Mouse (Mus musculus) retina, adult 2 months (tissue): Measurements from ENCODE around the gene Tomt.

ENCODE experiments used
- DNase-seq: peaks from one replicate; pipeline ENCODE4 v3.0.0-alpha.2; 2012; ENCODE audit warnings: low read depth, low spot score

Gene Tomt

DNA sequence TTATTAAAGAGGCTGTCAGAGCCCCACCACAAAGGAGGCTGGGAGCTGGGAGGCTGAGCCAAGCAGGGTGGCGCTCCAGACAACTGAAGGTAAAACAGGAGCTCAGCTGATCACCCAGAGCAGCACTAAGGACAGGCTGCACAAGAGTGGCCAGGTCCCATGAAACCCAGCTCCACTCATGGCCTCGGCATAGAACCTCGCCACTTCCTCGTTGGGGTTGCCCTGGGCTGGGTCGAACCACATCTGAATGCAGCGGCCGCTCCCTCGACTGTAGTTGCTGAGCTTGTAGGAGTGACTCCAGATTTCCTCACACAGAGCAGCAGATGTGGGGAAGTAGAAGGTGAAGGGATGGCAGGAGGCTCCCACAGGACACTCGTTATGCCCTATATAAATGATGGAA is 47.8 kb downstream of the Tomt start:
- no peak for DNase-seq

DNA sequence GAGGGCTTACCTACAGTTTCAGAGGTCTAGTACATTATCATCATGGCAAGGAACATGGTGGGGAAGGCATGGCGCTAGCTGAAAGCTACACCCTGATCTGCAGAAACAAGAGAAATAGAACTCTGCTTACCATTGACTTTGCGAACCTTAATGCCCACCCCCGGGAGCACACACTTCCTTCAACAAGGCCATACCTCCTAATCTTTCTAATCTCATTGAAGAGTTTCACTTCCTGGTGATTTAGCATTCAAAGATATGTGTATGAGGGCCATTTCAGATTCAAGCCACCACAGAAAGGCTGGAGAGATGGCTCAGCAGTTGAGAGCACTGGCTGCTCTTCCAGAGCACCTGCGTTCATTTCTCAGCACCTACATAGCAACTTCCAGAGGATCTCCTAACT is 49.1 kb downstream of the Tomt start, which contains the start of gene Folr2:
Gene Folr2 (minus strand): TSS at position 101 of the 400 bp plus-strand sequence.
- no peak for DNase-seq

DNA sequence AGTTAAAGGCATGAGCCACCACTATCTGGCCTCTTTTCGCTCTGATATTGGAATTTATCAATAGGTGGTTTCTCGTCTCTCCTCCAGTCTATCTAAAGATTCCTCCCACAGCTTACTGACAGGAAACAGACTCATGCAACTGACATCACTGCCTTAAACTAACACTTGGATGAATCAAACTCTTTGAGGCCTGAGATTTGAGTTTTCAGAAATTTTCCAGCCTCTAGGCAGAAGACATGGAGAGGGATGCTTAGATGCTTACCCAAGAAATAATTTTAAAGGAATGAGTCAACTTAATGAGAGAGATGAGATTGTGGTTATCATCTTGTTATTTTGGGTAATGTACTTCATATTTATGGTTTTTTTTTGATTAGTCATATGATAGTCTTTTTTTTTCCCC is 52.3 kb downstream of the Tomt start:
- DNase-seq = no peak

DNA sequence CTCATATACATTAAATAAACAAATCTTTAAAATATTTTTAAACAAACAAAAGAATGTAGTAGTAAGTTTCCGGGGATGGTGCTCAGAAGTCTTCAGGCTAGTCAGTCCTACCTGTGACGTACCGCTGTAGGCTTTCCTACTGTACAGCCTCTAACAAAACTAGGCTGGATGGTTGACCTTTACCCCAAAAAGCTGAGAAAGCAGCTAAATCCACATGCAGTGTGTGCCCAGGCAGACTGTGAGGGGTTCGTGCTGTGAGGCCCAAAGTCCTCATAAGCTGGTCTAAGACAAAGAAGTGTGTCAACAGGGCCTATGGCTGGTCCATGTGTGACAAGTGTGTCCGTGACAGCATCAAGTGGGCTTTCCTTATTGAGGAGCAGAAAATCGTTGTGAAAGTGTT is 53.3 kb downstream of the Tomt start:
- DNase-seq = no peak

DNA sequence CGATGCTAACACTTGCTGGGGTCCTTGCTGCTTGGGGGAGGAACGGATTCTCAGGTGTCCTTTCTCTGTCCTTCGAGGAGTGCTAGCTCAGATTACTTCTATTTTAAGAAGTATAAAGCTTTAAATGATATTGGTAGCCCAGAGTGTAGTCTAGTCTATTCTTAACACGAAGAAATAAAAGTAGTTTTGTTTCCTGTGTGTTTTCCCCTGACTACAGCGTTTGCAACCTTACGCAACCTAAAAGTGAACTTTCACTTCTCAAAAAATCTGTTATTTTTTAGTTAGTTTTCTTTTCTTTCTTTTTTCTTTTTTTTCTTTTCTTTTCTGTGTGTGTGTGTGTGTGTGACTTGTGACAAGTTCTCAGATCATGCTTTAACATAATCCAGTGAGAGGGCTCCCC is 54.5 kb downstream of the Tomt start:
- DNase-seq = no peak
